Mouse (Mus musculus): Measurements from ENCODE around the gene Negr1.

DNA sequence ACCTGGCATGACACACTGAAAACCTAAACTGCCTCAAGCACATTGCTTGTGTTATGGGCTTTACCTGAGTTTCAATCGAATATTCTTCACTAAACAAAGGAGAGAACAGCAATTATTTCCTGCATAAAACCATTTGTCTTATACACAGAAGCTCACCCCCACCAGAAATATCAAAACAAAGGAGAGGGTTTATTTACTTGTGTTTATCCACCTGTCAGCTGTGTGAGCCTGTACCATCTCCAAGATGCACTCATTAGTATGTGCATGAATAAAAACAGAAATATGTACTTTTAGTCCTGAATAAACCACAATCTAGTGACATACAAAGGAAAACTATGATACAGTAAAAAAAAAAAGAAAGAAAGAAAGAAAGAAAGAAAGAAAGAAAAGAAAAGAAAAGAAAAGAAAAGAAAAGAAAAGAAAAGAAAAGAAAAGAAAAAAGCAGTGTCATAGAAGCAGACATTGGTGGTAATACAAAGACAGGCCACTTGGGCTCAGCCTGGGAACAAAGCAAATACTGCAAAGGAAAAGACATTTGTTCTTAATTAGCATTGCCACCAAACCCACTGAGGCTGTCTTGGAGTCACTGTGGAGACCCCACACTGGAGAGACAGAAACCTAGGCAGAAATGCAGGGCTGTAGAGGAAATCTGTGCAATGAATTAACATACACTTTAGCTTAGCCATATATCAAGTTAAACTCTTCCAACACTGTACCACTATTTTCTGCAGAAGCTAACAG is 193.4 kb downstream of the Negr1 start:
- TF ChIP-seq CTCF (IDR thresholded peaks at IDR 0.05; ENCODE audit: low read depth, low read length) (no peak), GATA1 (IDR thresholded peaks at IDR 0.05; ENCODE audit: borderline replicate concordance, low read length) (no peak)
